ENCODE assay signal across 16 mouse cellular contexts in genomic region chr10:21976253-21976652, GRCm38 (mm10).
A peak's percentile ranks its signal among the peaks of the same experiment; 100 is the strongest.
DNase-seq lines count a peak whose midpoint lies in the region; ATAC-seq lines count a peak whose summit lies in the region.
"Had no signal": no experiment of that assay in that cellular context is flagged by ENCODE, and none has a peak within 500 bp of the region (broad histone marks: within the 10 kb centered on the region; RNA-seq: fewer than 3 reads in every experiment).

No protein-coding gene starts in this region.

- no peak for ATAC-seq in embryonic facial prominence, embryonic 14.5 days (ENCODE audit: low read depth)
- peak; percentile 95 to 97 for ATAC-seq in hematopoietic stem cell, adult 5-6 weeks (replicated peaks in 1 of 2; ENCODE audit: insufficient read depth in 1 of 2, low FRiP score in 2 of 2, low TSS enrichment in 1 of 2, low read depth in 1 of 2, poor library complexity in 2 of 2, severe bottlenecking in 2 of 2)
- ATAC-seq in forebrain, embryonic 11.5 days (replicated peaks; ENCODE audit: low FRiP score), result no peak
- ATAC-seq: midbrain, embryonic 13.5 days had no signal

- H3K9me3 ChIP-seq in embryonic facial prominence, embryonic 14.5 days (ENCODE audit: control insufficient read depth, low read length), result no peaks in the 10 kb centered on the region
- H3K9me3 ChIP-seq in embryonic facial prominence, embryonic 10.5 days, result no peaks in the 10 kb centered on the region
- no peaks in the 10 kb centered on the region for H3K9me3 ChIP-seq in forebrain, embryonic 11.5 days (ENCODE audit: control insufficient read depth, low read length)
- H3K9me3 ChIP-seq: forebrain, embryonic 10.5 days; midbrain, embryonic 13.5 days had no signal

- 80% methylated on average over 5 of the region's 5 CpGs for WGBS in embryonic facial prominence, embryonic 14.5 days
- WGBS in embryonic facial prominence, embryonic 10.5 days, result 89% methylated on average over 5 of the region's 5 CpGs
- 86% methylated on average over 5 of the region's 5 CpGs for WGBS in forebrain, embryonic 11.5 days

- no peaks in the 10 kb centered on the region for H3K27me3 ChIP-seq in embryonic facial prominence, embryonic 14.5 days (replicated peaks; ENCODE audit: control insufficient read depth, insufficient read depth, low read length)
- H3K27me3 ChIP-seq in embryonic facial prominence, embryonic 10.5 days (replicated peaks; ENCODE audit: low read depth, poor library complexity, severe bottlenecking), result no peaks in the 10 kb centered on the region
- no peaks in the 10 kb centered on the region for H3K27me3 ChIP-seq in forebrain, embryonic 11.5 days (ENCODE audit: control insufficient read depth, insufficient read depth, low read length)
- H3K27me3 ChIP-seq: midbrain, embryonic 13.5 days had no signal

- DNase-seq in embryonic facial prominence, embryonic 14.5 days (ENCODE audit: low spot score), result peak; percentile 4
- no peak for DNase-seq in embryonic facial prominence, embryonic 10.5 days (ENCODE audit: low spot score)
- peak; percentile 52 to 62 for DNase-seq in B cell, adult 2 months
- peak; percentile 74 for DNase-seq in naive thymus-derived CD4-positive, alpha-beta T cell, adult 2 months (ENCODE audit: low read depth)
- no peak for DNase-seq in cerebellum, adult 11 months
- DNase-seq in layer of hippocampus, postnatal 10 days (ENCODE audit: low spot score in 2 of 2), result no peak
- no peak for DNase-seq in forebrain, embryonic 11.5 days (ENCODE audit: low spot score)
- DNase-seq: cerebellum, adult 2 months; gastrocnemius, postnatal 25 days; heart, postnatal 14 days; kidney, postnatal 25 days; right cerebral cortex, postnatal 25 days had no signal

- no peak overlapping the region for H3K27ac ChIP-seq in embryonic facial prominence, embryonic 14.5 days (replicated peaks; ENCODE audit: low read depth, low read length)
- no peak overlapping the region for H3K27ac ChIP-seq in embryonic facial prominence, embryonic 10.5 days (replicated peaks)
- H3K27ac ChIP-seq in forebrain, embryonic 11.5 days (ENCODE audit: low read depth, low read length), result no peak overlapping the region
- H3K27ac ChIP-seq: forebrain, embryonic 10.5 days; liver, embryonic 14.5 days; midbrain, embryonic 13.5 days had no signal

- no peaks in the 10 kb centered on the region for H3K4me1 ChIP-seq in embryonic facial prominence, embryonic 14.5 days (ENCODE audit: control insufficient read depth, insufficient read depth, low read length)
- no peaks in the 10 kb centered on the region for H3K4me1 ChIP-seq in embryonic facial prominence, embryonic 10.5 days
- no peaks in the 10 kb centered on the region for H3K4me1 ChIP-seq in forebrain, embryonic 11.5 days (replicated peaks; ENCODE audit: control insufficient read depth, insufficient read depth, low read length)
- H3K4me1 ChIP-seq: forebrain, embryonic 10.5 days; midbrain, embryonic 13.5 days had no signal

- H3K36me3 ChIP-seq in embryonic facial prominence, embryonic 14.5 days (ENCODE audit: control insufficient read depth, insufficient read depth, low read length), result no peaks in the 10 kb centered on the region
- H3K36me3 ChIP-seq in embryonic facial prominence, embryonic 10.5 days (replicated peaks), result no peaks in the 10 kb centered on the region
- no peaks in the 10 kb centered on the region for H3K36me3 ChIP-seq in forebrain, embryonic 11.5 days (ENCODE audit: control insufficient read depth, insufficient read depth, low read length)
- H3K36me3 ChIP-seq: forebrain, embryonic 10.5 days; midbrain, embryonic 13.5 days had no signal

- no peak overlapping the region for H3K9ac ChIP-seq in embryonic facial prominence, embryonic 14.5 days (ENCODE audit: low read depth, low read length)
- no peak overlapping the region for H3K9ac ChIP-seq in forebrain, embryonic 11.5 days (ENCODE audit: low read length)
- H3K9ac ChIP-seq: liver, embryonic 14.5 days; midbrain, embryonic 13.5 days had no signal

- H3K4me3 ChIP-seq in embryonic facial prominence, embryonic 14.5 days (ENCODE audit: low read depth, low read length), result no peak overlapping the region
- no peak overlapping the region for H3K4me3 ChIP-seq in embryonic facial prominence, embryonic 10.5 days
- H3K4me3 ChIP-seq in forebrain, embryonic 11.5 days (ENCODE audit: low read depth, low read length), result no peak overlapping the region
- H3K4me3 ChIP-seq: forebrain, embryonic 10.5 days; midbrain, embryonic 13.5 days had no signal

- H3K4me2 ChIP-seq in embryonic facial prominence, embryonic 14.5 days (ENCODE audit: low read depth, low read length), result no peak overlapping the region
- H3K4me2 ChIP-seq in forebrain, embryonic 11.5 days (ENCODE audit: low read depth, low read length, severe bottlenecking), result no peak overlapping the region
- H3K4me2 ChIP-seq: midbrain, embryonic 13.5 days had no signal

Comparison
In these comparisons a context has a peak if more than half of its experiments do, and no peak if none do; other contexts are left out.
1. DNase-seq: peak in embryonic facial prominence, embryonic 14.5 days (single experiment), B cell, adult 2 months (2 of 2) and naive thymus-derived CD4-positive, alpha-beta T cell, adult 2 months (single experiment); none in embryonic facial prominence, embryonic 10.5 days (single experiment), cerebellum, adult 11 months (single experiment), layer of hippocampus, postnatal 10 days (0 of 2) and forebrain, embryonic 11.5 days (single experiment).
2. ATAC-seq: peak in hematopoietic stem cell, adult 5-6 weeks (2 of 2); none in embryonic facial prominence, embryonic 14.5 days (single experiment) and forebrain, embryonic 11.5 days (single experiment).